Mouse (Mus musculus): ENCODE measurements around the gene Rnf10. TPM values are rescaled to one million over a fixed set of nuclear protein-coding genes. Genes with fewer than 3 reads are reported as not detected.
A peak's percentile ranks its signal among the peaks of the same experiment; 100 is the strongest.

Gene Rnf10
- polyA plus RNA-seq, 1 experiment from 2014 or later = 119 TPM

GRCm38 (mm10) chr5:115215273-115216185 is 57.2 kb downstream of the Rnf10 start:
- Histone ChIP-seq H3K9me3 (ENCODE audit: control insufficient read depth, low read length) (no peaks in the 10 kb centered on the region), H3K4me2 (ENCODE audit: low read depth) (peak overlapping the region; percentile 73), H3K27me3 (ENCODE audit: control insufficient read depth, insufficient read depth, low read length) (no peaks in the 10 kb centered on the region), H3K27ac (ENCODE audit: low read depth, low read length) (no peak overlapping the region), H3K4me1 (ENCODE audit: control insufficient read depth, insufficient read depth, low read length) (0 out of 2 replicates have a peak, but pooled peaks cover 7% of the 10 kb centered on the region), H3K9ac (ENCODE audit: low read length) (peak overlapping the region; percentile 61), H3K4me3 (ENCODE audit: low read depth, low read length) (peak overlapping the region; percentile 38), H3K36me3 (ENCODE audit: control insufficient read depth, insufficient read depth, low read length) (no peaks in the 10 kb centered on the region)
- WGBS = 18% methylated on average over 27 of the region's 27 CpGs
- no peak for DNase-seq (ENCODE audit: low spot score)
- no peak for ATAC-seq (ENCODE audit: insufficient read depth, low FRiP score, low TSS enrichment)

GRCm38 (mm10) chr5:115214864-115215263 is 57.8 kb downstream of the Rnf10 start:
- H3K27me3 ChIP-seq (ENCODE audit: control insufficient read depth, insufficient read depth, low read length) = no peaks in the 10 kb centered on the region
- peak overlapping the region; percentile 38 for H3K4me3 ChIP-seq (ENCODE audit: low read depth, low read length)
- WGBS = 0% methylated on average over 17 of the region's 17 CpGs
- H3K27ac ChIP-seq (ENCODE audit: low read depth, low read length) = 0 out of 2 replicates have a peak overlapping the region, but pooled peaks have one; percentile 34
- peak overlapping the region; percentile 61 for H3K9ac ChIP-seq (ENCODE audit: low read length)
- ATAC-seq (ENCODE audit: insufficient read depth, low FRiP score, low TSS enrichment) (0 out of 2 replicates have a peak, but pooled peaks have one; percentile 27), DNase-seq (ENCODE audit: low spot score) (peak; percentile 73)
- H3K9me3 ChIP-seq (ENCODE audit: control insufficient read depth, low read length) = no peaks in the 10 kb centered on the region
- H3K36me3 ChIP-seq (ENCODE audit: control insufficient read depth, insufficient read depth, low read length) = no peaks in the 10 kb centered on the region
- 0 out of 2 replicates have a peak, but pooled peaks cover 7% of the 10 kb centered on the region for H3K4me1 ChIP-seq (ENCODE audit: control insufficient read depth, insufficient read depth, low read length)
- peak overlapping the region; percentile 73 for H3K4me2 ChIP-seq (ENCODE audit: low read depth)

GRCm38 (mm10) chr5:115212861-115213260 is 59.8 kb downstream of the Rnf10 start:
- H3K27me3 ChIP-seq (ENCODE audit: control insufficient read depth, insufficient read depth, low read length) = no peaks in the 10 kb centered on the region
- no peak overlapping the region for H3K9ac ChIP-seq (ENCODE audit: low read length)
- H3K9me3 ChIP-seq (ENCODE audit: control insufficient read depth, low read length) = no peaks in the 10 kb centered on the region
- ATAC-seq (ENCODE audit: insufficient read depth, low FRiP score, low TSS enrichment) (no peak), DNase-seq (ENCODE audit: low spot score) (no peak)
- H3K4me2 ChIP-seq (ENCODE audit: low read depth) = no peak overlapping the region
- H3K4me1 ChIP-seq (ENCODE audit: control insufficient read depth, insufficient read depth, low read length) = peaks cover 10% of the 10 kb centered on the region; the same call in 1 of the 2 replicates
- no peak overlapping the region for H3K27ac ChIP-seq (ENCODE audit: low read depth, low read length)
- no peak overlapping the region for H3K4me3 ChIP-seq (ENCODE audit: low read depth, low read length)
- 64% methylated on average over 4 of the region's 4 CpGs for whole genome bisulfite sequencing
- H3K36me3 ChIP-seq (ENCODE audit: control insufficient read depth, insufficient read depth, low read length) = no peaks in the 10 kb centered on the region

GRCm38 (mm10) chr5:115212451-115212850 is 60.2 kb downstream of the Rnf10 start:
- no peak for ATAC-seq (ENCODE audit: insufficient read depth, low FRiP score, low TSS enrichment)
- Histone ChIP-seq H3K27me3 (ENCODE audit: control insufficient read depth, insufficient read depth, low read length) (no peaks in the 10 kb centered on the region), H3K9ac (ENCODE audit: low read length) (no peak overlapping the region), H3K9me3 (ENCODE audit: control insufficient read depth, low read length) (no peaks in the 10 kb centered on the region), H3K27ac (ENCODE audit: low read depth, low read length) (no peak overlapping the region), H3K4me3 (ENCODE audit: low read depth, low read length) (no peak overlapping the region), H3K4me1 (ENCODE audit: control insufficient read depth, insufficient read depth, low read length) (peaks cover 10% of the 10 kb centered on the region; the same call in 1 of the 2 replicates), H3K4me2 (ENCODE audit: low read depth) (no peak overlapping the region), H3K36me3 (ENCODE audit: control insufficient read depth, insufficient read depth, low read length) (no peaks in the 10 kb centered on the region)
- DNase-seq (ENCODE audit: low spot score) = no peak
- 82% methylated on average over 9 of the region's 9 CpGs for WGBS

- H3K27ac ChIP-seq (ENCODE audit: low read depth, low read length) = no peak overlapping the region
- ATAC-seq (ENCODE audit: insufficient read depth, low FRiP score, low TSS enrichment) (no peak), DNase-seq (ENCODE audit: low spot score) (no peak)
- WGBS = 4% methylated on average over 1 of the region's 1 CpGs
- no peak overlapping the region for H3K4me2 ChIP-seq (ENCODE audit: low read depth)
- no peak overlapping the region for H3K9ac ChIP-seq (ENCODE audit: low read length)
- no peaks in the 10 kb centered on the region for H3K9me3 ChIP-seq (ENCODE audit: control insufficient read depth, low read length)
- peaks cover 6% of the 10 kb centered on the region; the same call in 1 of the 2 replicates for H3K4me1 ChIP-seq (ENCODE audit: control insufficient read depth, insufficient read depth, low read length)
- no peaks in the 10 kb centered on the region for H3K36me3 ChIP-seq (ENCODE audit: control insufficient read depth, insufficient read depth, low read length)
- no peaks in the 10 kb centered on the region for H3K27me3 ChIP-seq (ENCODE audit: control insufficient read depth, insufficient read depth, low read length)
- H3K4me3 ChIP-seq (ENCODE audit: low read depth, low read length) = no peak overlapping the region
Observed at GRCm38 (mm10) chr5:115210380-115210779, 62.3 kb downstream of the Rnf10 start.

- WGBS = 63% methylated on average over 5 of the region's 5 CpGs
- no peaks in the 10 kb centered on the region for H3K27me3 ChIP-seq (ENCODE audit: control insufficient read depth, insufficient read depth, low read length)
Observed at GRCm38 (mm10) chr5:115208601-115209000, 64.1 kb downstream of the Rnf10 start.

GRCm38 (mm10) chr5:115207892-115208291 is 64.8 kb downstream of the Rnf10 start:
- Histone ChIP-seq H3K27me3 (ENCODE audit: control insufficient read depth, insufficient read depth, low read length) (no peaks in the 10 kb centered on the region), H3K9ac (ENCODE audit: low read length) (no peak overlapping the region), H3K36me3 (ENCODE audit: control insufficient read depth, insufficient read depth, low read length) (no peaks in the 10 kb centered on the region), H3K4me2 (ENCODE audit: low read depth) (no peak overlapping the region), H3K27ac (ENCODE audit: low read depth, low read length) (no peak overlapping the region), H3K4me1 (ENCODE audit: control insufficient read depth, insufficient read depth, low read length) (peaks cover 10% of the 10 kb centered on the region), H3K9me3 (ENCODE audit: control insufficient read depth, low read length) (no peaks in the 10 kb centered on the region), H3K4me3 (ENCODE audit: low read depth, low read length) (no peak overlapping the region)
- DNase-seq (ENCODE audit: low spot score) = no peak
- ATAC-seq (ENCODE audit: insufficient read depth, low FRiP score, low TSS enrichment) = no peak
- WGBS = 12% methylated on average over 10 of the region's 16 CpGs

More at GRCm38 (mm10) chr5:115208601-115209000, 64.1 kb downstream of the Rnf10 start:
- Histone ChIP-seq H3K4me3 (ENCODE audit: low read depth, low read length) (no peak overlapping the region), H3K36me3 (ENCODE audit: control insufficient read depth, insufficient read depth, low read length) (no peaks in the 10 kb centered on the region), H3K4me2 (ENCODE audit: low read depth) (no peak overlapping the region), H3K9ac (ENCODE audit: low read length) (no peak overlapping the region), H3K4me1 (ENCODE audit: control insufficient read depth, insufficient read depth, low read length) (peaks cover 10% of the 10 kb centered on the region), H3K9me3 (ENCODE audit: control insufficient read depth, low read length) (no peaks in the 10 kb centered on the region), H3K27ac (ENCODE audit: low read depth, low read length) (no peak overlapping the region)
- ATAC-seq (ENCODE audit: insufficient read depth, low FRiP score, low TSS enrichment) (no peak), DNase-seq (ENCODE audit: low spot score) (no peak)

GRCm38 (mm10) chr5:115207244-115207643 is 65.5 kb downstream of the Rnf10 start:
- DNase-seq (ENCODE audit: low spot score) = no peak
- Histone ChIP-seq H3K27ac (ENCODE audit: low read depth, low read length) (no peak overlapping the region), H3K27me3 (ENCODE audit: control insufficient read depth, insufficient read depth, low read length) (no peaks in the 10 kb centered on the region), H3K4me2 (ENCODE audit: low read depth) (no peak overlapping the region), H3K9ac (ENCODE audit: low read length) (no peak overlapping the region), H3K36me3 (ENCODE audit: control insufficient read depth, insufficient read depth, low read length) (no peaks in the 10 kb centered on the region), H3K4me1 (ENCODE audit: control insufficient read depth, insufficient read depth, low read length) (peaks cover 10% of the 10 kb centered on the region), H3K4me3 (ENCODE audit: low read depth, low read length) (no peak overlapping the region), H3K9me3 (ENCODE audit: control insufficient read depth, low read length) (no peaks in the 10 kb centered on the region)
- no peak for ATAC-seq (ENCODE audit: insufficient read depth, low FRiP score, low TSS enrichment)
- 53% methylated on average over 5 of the region's 5 CpGs for WGBS

All from neural tube, embryonic 11.5 days (tissue).